Mouse (Mus musculus) retina, postnatal 1 day (tissue): ENCODE data around the gene Krtap10-10.

Source experiments
- DNase-seq: peaks from one replicate; pipeline ENCODE4 v3.0.0-alpha.2; 2012

The Krtap10-10 gene

DNA sequence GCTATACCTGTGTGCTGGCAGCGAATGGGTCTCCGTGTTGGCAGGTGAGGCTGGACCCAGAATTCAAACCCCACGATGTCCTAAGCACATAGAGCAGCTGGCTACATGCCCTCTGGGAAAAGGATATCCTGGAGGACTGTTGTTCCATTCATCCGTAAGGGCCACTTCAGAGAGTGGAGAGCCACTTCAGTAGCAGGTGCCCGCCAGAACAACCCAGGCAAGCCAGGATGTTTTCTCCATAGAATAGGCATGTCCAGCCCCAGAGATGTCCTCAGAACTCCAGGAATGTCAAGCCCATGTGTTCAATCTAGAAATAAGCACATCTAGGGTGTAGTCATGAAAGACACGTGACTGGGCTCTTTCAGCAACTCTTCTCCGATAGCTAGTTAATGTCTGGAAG lies 33.9 kb downstream of the Krtap10-10 start:
- no peak for DNase-seq

DNA sequence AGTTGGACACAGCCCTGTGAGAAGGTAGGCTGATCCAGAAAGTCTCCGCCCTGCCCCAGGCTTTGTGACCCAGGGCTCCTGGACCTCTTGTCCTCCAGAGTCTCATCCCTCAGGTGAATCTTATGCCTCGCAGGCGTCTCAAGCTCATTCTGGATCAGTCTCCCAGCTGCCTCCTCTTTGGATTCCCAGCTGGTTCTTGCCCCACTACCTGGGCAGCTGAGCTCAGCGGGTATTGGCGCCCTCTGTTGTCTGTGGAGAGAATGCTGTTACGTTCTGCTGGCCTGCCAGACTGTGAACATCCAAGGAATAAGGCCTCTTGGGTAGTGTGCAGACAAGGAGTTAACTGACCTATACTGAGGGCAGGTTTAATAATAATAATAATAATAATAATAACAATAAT lies 43.2 kb downstream of the Krtap10-10 start:
- no peak for DNase-seq

DNA sequence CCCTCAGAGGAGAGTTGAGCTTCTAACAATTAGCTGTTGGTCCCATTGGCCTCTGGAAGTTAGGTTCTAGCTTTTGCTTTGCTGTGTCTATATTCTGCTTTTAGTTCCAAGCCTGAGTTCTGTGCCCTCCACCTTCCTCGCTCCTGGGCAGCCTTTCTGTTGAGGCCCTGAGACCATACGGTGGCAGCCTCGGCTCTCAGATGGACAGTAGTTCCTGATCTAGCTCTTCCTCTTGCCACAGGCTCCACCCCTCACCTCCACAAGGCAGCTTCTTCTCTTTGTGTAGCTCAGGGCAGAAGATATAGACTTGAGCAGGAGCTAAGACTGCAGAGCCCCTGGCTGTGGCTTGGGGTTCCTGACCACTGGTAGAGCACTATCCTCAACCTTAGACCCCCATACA lies 44.6 kb downstream of the Krtap10-10 start:
- no peak for DNase-seq

DNA sequence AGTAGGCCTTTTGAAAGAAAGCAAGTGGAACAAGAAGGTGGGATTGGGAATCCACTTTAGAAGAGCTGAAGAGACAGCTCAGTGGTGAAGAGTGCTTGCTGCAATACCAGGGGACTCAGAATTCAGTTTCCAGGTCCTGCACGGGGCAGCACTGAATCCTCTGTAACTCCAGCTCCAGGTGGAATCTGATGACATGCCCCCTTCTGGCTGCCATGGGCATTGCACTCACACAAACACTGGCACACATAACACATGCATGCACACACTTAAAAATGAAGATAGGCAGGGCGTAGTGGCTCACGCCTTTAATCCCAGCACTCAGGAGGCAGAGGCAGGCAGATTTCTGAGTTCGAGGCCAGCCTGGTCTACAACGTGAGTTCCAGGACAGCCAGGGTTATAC lies 46.8 kb downstream of the Krtap10-10 start:
- DNase-seq = peak; percentile 9

DNA sequence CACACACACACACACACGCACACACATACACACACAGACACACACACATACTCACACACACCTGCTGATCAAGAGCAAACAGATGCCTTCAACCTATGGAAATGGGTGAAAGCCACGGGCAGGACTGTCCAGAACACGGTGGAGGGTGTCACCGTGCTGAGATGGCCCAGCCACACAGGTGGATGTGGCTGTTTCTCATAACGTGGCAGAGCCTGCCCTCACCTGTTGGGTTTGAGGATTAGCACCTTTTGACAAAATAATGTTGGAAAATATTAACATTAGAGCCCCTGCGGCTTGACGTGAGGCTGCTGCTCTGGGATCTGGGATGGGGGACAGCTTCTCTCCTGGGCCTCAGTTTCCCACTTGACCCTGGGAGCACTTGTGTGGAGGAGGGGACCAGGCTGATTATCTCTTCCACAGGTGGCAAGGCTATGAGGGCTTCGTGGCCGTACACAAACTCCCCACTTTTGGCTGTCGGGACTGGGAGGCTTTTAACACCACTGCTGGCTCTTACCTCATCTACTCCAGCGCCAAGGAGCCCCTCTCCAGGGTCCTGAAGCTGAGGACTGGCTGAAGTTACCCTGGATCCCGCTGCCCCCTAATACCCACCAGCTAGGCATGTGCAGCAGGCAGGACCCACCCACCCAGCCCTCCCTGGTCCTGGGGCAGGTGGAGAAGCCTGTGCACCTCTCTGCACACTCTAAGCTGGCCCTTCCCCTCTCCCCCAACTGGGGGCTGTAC lies 50.4 kb downstream of the Krtap10-10 start:
- no peak for DNase-seq
